Mouse (Mus musculus) right cerebral cortex, postnatal 4 days (tissue): ENCODE measurements at regions not wholly inside any gene's neighbourhood (a gene's known extent, or its start where the extent isn't known, plus 50 kb on each side); places are given as distances from the start of the nearest gene placed in this dataset.
A peak's percentile ranks its signal among the peaks of the same experiment; 100 is the strongest.
"Not testable (repeated sequence)": the region's sequence is repeated elsewhere in the genome, so short reads cannot be mapped to it uniquely, and the experiment has no call there.

Experiments used
- DNase-seq: peaks from one replicate; pipeline ENCODE4 v3.0.0-alpha.2; 2022

DNA sequence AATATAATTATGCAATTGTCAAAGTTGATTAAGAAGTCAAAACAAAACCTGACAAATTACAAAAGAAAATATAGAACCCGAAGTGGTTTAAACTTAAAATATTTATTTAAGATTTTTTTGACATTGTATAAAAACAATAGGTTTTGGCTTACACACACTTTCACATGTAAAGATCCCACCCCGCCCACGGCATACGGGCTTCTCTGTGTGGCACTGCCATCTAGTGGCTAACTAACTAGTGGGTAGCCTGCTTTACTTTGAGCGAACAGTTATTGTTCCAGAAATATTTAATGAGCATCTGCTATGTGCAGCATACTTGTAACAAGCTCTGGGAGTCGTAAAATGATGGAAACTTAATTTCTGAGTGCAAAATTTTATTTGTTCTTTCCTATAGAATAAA is 716.3 kb upstream of the Intu start:
- peak; percentile 72 for DNase-seq

DNA sequence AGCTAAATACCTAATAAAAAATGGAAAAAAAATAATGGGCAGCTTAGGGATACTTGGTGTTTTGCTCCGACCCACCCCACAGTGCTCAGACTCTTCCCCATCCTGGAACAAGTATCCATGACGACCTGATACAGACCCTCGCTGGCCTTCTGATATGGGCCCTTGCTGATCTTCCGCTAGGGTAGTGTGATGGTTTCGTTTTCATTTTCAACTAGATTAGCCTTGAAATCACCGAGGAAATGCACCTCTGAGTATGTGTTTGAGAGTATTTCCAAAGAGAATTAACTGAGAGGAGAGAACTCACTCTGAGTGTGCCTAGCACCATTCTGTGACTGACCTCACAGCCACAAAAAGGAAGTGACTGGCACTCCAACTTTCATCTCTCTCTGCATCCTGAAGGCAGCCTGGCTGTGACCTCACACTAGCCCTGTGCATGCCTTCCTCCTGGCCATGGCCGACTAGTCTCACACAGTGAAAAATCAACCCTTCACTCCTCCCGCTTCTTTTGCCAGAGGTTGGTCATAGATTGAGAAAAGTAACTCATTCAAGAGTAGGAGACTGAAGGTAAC is 700.5 kb upstream of the Intu start:
- DNase-seq: no peak

DNA sequence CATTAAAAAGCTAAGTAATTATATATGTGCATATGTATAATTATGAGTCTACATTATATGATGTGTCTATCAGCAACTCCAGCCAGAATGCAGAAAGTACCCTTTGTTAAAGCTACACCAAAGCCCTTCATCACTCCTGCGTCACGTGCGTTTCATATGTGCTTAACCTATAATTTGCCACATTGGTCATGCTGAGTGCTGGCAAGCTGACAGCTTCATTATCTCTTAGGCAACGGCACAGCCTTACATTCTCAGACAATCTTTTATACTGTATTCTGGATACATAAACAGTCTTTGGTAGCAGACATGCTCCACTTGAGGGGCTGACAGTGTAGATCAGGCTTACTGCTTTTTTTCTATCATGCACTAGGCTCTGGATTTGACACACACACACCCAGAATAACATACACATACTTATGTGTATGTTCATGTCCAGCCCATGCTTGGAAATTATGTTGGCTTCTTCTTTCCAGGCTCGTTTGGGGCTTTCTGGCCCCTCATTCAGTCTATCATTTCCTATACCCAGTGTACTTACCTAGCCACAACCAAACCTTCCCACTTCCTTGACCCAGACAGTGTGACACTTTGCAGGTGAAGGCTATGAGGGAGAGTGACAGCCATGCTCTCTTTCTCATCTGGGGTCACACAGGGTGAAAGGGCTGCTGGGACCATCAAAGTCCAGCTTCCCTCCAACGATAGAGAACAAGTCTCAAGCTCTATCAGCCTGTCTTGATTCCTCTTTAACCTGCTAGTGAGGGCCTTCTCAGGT is 692.5 kb upstream of the Intu start:
- peak; percentile 13 for DNase-seq

DNA sequence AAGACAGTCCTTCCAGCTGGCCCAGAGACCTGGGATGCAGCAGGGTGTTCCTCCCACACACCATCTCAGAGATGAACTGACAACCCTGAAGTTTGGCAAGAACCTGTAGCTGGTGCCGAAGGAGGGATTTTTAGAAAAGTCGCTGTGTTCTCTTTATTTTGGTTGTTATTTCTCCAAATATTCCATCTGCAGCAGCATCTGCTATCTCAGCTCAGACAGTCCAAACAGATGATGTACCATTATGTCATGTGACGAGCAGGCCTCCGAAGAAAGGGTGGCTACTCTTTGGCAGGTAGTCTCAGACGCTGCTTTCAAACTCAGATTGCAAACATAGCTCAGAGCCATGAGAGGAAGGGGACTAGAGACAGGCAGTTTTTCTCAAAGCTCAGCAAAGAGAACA is 690.1 kb upstream of the Intu start:
- no peak for DNase-seq

DNA sequence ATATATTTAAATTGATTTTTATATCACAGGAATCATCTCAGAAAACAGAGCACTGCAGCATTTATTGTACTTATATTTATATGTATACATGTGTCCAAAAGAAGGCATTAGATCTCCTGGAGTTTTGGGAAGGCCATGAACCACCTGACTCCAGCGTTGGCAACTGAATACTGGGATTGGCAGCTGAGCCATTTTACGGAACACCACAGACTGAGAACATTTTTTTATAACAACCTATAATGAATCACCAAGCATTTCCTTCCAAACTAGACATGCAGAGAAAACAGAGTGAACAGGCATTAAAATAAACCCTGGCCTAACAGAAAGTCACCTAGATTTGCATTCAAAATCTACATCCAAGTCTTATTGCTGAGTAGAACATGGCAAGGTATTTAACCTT is 686.0 kb upstream of the Intu start:
- no peak for DNase-seq

DNA sequence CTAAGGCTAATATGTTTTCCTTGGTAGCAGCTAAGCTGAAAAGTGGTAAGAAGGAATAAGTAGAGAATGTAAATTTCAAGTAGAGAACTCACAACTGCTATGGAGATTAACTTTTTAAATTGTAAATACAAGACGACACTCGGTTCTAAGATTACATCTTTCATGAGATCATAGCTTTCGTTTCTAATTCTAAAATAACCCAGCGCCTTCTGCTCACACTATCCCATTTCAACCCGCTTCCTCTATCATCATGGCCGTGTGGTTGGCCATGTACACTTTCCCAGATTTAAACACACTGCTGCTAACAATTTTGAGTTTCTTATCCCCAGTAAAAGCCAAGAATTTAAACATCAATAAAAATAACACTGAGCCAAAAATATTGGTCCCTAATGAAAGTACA is 682.3 kb upstream of the Intu start:
- DNase-seq: no peak

DNA sequence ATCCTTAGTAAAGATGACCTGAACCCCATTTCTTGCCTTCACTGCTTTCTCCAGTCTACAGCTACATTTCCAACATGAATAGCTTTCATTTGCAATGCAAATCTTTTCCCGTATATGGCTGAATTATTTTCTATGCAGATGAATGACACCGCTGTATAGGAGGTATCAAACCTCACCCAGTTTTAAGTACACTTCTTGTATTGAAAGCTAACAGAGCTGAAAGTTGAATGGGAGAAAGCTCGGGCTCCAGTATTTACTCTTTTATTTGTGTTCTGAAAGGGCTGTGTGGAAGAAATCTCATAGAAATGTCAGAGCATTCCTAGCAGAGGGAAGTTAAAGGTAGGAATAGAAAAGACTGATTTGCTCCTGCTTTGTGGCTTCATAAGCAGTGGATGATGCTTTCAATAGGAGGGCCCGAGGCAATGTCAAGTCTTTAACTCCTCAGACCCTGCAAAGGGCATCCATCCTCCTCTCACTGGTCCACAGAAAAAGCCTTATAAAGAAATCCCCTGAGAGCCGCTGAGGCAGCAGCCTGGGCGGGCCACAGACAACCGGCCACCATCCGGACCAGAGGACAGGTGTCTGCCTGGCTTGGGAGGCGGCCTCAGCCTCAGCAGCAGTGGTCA is 673.8 kb upstream of the Intu start:
- no peak for DNase-seq

DNA sequence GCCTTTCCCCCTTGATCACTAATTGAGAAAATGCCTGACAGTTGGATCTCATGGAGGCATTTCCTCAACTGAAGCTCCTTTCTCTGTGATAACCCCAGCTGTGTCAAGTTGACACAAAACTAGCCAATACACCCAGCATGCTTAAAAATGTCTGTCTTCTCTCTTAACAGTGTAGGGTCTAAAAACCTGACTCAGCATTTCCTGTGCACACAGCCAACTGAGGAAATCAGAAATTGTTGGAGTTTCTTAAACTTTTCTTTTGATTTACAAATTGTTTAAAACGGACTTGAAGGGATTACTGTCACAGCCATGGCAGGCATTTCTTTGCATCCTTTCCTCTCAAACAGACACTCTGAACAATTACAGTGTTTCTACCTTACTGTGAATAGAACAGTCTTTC is 655.0 kb upstream of the Intu start:
- not testable (repeated sequence) for DNase-seq

DNA sequence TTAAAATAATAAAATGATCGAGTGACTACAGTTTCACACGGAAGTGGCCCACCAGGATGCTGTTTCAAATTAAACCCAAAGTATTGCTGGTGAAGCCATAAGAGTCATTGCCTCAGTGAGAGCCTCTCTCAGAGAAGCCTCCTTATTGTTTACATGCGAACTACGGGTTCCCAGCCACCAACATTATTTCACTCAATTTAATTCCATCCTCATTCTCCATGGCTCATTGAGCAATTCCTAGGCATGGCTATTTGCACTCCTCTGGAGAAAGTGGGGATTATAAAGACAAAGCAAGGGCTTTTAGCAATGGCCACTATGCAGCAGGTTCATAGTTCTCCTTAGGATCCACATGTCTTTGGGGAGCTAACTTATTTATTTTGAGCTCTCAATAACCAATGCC is 646.7 kb upstream of the Intu start:
- DNase-seq: no peak

DNA sequence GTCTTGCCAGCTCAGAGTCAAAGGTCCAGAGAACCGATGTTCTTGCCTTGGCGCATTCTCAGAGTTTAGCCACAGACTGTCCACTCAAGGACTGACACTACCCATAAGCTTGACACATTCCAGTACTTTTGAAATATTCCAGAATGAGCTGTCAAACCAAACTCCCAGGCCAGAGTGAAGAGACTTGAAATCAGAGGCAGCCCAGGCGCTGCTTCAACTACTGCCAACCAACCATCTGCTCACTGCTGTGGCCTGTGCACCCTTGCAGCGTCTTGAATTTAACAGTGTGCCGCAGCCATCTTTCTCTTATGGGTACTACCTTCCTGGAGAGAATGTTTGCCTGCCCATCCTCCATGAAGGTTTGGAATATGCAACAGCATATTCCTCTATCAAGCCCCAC is 642.7 kb upstream of the Intu start:
- DNase-seq: no peak

DNA sequence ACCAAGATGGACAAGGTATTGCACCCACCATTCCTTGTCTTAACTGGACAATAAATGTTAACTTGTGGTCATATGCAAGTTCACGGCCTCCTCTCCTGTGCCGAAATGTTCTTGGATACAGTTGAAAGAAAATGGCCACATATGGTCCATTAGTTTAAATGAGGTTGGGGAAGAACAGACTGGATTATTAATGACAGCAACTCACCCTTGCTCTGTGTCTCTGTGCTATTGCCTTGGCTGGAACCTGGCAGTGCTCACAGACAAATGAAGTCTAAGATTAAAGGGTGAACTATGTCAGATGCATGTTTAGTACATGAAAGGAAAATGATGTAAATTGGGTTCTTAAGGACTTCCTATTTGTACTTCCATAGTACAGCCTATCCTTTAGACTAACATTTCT is 641.9 kb upstream of the Intu start:
- no peak for DNase-seq

DNA sequence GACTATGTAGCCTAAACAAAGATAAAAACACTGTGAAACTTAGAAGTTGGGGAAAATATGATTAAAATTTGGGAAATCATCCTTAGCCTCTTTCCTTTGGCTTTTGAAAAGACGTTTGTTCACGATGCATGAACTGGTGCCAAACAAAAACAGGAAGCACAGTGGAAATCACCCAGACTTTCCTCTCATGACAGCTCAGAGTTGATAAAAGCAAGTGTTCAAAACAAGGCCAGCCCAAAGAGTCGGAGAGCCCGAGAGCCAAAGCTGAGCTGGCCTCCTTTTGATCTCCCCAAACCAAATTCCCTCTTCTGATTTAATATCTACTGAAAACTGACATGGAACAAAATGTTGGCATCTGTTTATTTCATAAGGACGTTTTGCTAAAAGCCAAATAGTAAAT is 632.1 kb upstream of the Intu start:
- no peak for DNase-seq

DNA sequence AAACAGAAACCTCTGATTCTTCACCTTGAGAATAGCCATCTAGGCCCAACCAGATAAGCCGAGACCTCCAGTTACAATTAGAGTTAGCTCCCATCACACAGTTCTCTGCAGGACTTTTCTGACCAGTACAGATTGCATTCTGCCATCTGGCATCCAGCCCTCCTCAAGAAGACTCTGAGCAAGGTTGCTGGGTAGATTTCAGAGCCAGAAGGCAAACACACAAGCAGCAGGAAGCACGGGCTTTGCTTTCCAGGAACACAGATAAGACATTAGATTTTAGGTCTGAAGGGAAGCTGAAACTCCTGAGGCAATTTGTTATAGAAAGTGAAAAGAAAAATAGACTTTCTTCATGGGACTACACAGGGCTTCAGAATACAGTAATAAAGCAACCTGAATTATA is 630.9 kb upstream of the Intu start:
- DNase-seq: no peak

DNA sequence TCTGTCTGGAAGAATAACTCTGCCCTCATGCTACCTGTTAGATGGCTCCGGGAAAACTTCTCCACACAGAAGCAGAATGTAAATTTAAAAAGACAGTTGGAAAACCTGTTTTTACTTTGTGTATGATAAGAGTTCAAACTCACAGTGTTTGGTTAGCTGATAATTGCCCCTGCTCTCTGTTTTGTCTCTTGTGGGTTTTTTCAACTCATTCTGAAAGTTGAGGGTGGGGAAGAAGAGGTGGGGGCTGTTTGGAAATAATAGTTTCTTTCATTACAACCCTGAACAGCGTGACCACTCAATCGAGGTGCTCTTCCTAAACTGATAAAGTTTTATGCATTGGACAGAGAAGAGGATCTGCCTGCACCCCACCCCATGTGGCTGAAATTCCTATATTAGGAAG is 626.7 kb upstream of the Intu start:
- no peak for DNase-seq

DNA sequence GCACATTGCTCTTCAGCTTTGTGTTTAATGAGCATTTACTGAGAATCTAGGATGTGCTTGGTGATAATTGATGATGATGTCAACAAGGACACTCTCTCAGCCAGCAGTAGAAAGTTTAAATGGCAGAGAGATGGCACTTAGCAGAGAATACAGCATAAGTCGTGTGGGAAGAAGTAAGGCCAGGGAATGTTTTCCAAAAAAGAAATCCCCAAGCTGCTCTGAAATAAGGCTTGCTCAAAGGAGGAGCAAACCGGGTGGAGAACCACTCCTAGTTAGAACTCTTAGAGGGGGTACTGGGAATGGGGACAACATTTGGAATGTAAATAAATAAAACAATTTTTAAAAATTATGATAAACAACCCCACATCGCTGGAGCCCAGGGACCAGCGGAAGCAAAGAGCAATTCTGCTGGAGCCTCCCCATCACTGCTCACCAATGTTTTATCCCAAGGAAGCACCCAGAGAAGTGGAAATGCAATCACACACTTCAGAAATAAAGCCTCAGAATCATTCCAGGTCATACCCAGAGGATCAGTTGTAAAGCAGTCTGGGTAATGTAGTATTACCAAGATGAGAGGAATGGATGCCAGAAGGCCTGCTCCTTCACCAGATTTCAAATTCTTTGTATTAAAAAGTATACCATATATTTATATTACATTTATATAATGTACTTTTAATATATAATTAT is 622.3 kb upstream of the Intu start:
- DNase-seq: no peak

DNA sequence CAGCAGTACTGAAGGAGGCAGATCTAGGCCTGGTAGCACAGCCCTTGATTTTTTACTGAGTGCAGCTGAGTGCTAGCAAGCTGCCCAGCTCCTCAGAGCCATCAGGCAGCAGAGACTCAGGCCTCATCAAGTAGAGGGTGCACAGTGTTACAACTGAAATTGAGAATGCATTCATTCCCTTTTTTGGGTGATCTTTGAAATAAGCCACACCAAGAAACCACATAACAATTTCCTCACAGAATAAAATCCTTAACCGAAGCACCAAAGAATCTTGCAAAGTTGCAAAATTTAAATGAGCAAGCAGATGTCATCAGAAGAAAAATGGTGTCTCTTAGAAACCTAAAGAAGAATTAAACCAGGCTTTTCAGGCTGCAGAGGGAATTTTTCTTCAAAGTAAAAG is 621.4 kb upstream of the Intu start:
- no peak for DNase-seq

DNA sequence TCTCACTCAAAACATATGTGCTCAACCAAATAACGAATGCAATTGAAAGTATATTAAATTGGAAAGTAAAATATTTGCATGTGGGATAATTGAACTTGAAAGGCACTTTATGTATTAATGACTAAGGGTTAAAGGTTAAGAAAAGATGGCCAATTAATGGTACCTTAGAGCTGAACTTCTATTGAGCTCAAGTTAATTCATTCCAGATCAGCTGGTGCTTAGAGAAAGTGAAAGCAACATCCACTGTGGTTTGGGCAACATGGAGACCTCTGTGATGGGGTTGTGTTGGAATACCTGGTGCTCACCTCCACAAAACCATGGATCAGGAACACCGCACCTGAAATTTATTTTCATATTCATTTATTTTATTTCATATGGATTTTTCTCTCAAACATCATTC is 612.5 kb upstream of the Intu start:
- DNase-seq: no peak

DNA sequence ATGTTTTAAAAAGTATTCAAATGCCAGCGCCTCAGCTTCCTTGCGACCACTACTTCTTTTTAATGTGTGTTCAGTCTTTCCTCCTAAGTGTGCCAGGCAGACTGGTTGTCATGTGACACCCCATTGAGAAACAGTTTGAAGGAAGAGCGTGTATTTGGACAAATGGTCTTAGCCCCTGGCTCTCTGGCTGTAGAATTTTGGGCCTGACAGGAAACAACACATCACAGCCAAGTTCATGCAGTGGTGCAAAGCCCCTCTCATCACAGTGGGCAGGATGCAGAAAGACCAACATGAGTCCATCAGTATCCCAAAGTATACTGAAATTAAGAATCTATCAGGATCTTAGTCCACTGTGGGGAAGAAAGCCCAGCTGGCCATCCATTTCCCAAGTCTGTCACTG is 605.6 kb upstream of the Intu start:
- DNase-seq: no peak

DNA sequence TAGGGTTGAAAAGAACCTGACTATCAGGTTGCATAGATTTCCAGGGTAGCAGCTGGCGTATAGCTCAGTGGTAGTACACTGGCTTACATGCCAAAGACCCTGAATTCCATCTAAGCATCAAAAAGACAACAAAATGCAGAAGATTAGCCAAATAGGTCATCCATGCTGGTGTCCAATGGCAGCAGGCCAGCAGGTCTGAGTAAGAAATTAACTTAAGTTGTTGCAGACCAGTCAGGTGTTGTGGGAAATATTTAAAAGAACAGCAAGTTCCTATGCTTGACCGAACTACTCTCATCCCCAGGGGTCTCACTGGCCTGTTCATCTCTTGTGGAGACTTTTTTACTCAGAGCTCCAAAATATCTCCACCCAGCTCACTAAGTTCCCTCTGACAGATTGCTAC is 602.7 kb upstream of the Intu start:
- DNase-seq: no peak

DNA sequence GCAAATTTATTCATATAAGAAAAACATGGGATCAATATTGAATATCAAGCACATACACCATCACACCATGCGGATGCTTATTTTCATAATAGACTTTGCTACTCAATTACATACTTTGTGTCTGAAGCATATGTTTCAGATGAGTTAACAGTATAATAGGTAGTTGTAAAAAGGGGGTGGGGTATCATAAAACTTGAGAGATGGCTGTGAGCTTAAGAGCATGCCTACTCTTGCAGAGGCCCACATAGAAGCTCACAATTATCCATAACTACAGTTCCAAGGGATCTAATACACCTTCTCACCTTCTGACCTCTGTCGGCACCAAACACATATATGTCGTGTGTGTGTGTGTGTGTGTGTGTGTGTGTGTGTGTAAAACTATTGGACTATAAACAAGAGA is 597.7 kb upstream of the Intu start:
- no peak for DNase-seq

DNA sequence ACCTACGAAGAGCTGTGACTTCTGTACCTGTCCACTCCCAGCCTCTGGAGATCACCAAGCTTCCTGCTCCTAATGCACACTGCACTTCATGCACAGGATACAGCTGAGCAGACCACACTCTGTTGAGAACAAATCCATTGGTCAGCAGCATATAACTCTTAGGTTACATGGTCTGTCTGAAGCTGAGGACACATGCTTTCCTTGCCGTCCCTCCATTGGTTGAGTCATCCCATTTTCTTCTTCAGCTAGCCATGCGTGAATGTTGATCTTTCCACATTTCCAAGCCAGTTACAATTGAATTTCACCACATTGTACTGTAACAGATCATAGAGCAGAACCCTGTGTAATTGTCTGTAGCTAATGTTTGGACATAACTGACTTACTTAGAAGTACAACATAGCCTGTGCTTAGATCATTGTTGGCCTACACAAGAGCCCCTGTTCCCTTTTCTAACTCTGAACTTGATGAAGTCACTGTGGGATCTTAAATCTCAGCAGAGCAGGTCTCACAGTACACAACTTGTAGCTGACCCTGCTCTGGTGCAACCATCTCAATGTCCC is 593.3 kb upstream of the Intu start:
- no peak for DNase-seq

DNA sequence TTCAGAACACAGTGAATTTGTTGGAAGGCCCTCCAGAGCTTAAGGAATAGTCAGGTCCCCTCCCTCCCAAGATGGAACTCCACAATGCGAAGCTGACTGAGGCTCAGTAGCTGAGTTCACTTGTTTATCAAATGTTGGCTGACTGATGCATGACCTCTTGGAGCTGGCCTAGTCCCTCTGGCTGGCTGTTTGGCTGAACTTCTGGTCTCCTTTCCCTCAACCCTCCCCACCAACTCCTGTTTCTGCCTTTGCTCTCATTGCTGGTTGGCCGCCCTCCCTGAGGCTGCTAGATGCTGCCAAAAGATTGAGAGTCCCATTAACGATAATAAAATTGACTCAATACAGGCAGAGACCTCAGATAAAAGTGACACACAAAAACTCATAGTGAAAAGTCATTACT is 586.5 kb upstream of the Intu start:
- no peak for DNase-seq

DNA sequence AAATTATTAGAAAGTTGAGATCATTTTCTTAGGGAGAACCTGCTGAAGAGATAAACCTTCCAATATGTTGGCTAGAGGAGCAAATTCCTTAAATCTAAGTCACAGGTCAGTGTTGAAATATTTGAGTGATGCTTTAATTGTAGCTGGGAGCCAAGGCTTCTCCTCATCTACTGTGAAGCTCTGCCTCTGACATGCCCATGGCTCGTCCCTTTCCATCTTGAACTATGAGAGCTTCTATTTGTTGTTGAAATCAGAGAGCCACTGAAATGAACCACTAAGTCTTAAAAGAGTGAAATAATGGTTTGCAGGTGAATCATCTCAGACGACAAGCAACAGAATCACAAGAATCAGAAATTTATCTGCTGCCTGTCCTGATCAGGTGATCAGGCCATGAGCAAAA is 579.0 kb upstream of the Intu start:
- DNase-seq: no peak

DNA sequence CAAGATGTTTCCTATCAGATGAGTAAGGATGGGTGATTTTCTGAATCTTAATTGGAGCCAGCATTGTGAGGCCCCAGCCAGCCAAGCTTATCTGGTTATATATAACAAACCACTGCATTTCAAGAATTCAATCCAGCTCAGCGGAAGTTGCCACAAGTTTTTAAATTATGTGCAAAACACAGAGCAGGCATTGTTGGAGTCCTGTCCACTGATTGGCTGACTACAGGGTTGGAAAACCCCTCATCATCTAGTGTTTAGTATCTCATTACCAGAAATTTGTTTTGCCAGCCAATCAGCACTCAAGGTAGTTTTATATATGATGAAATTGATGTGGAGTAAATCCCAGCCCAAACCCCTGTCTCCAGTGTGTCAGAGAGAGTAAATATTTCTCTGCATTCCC is 578.5 kb upstream of the Intu start:
- DNase-seq: no peak
